Mouse (Mus musculus) right cerebral cortex, postnatal 4 days (tissue): ENCODE measurements around the gene Cbl.

Source experiments
- DNase-seq: peaks from one replicate; pipeline ENCODE4 v3.0.0-alpha.2; 2022

Gene Cbl

GRCm38 (mm10) chr9:44096536-44096935 lies 137.3 kb downstream of the Cbl start:
- DNase-seq: peak; percentile 48

GRCm38 (mm10) chr9:44095781-44096180 lies 138.1 kb downstream of the Cbl start:
- no peak for DNase-seq

- DNase-seq: no peak
Measured at GRCm38 (mm10) chr9:44094737-44095136, 139.1 kb downstream of the Cbl start.

GRCm38 (mm10) chr9:44093612-44094503 lies 140.0 kb downstream of the Cbl start:
- DNase-seq: peak; percentile 78
